Mouse (Mus musculus): ENCODE measurements at regions not wholly inside any gene's neighbourhood (a gene's known extent, or its start where the extent isn't known, plus 50 kb on each side); places are given as distances from the start of the nearest gene placed in this dataset.

GRCm38 (mm10) chr5:119477926-119478325 is 192.5 kb upstream of the Tbx3 start:
- TF ChIP-seq MYOG (IDR thresholded peaks at IDR 0.05; ENCODE audit: control insufficient read depth in 1 of 3, insufficient read depth in 1 of 3, insufficient read length in 2 of 3, low read depth in 2 of 3) (no peak), MAX (IDR thresholded peaks at IDR 0.05; ENCODE audit: low read depth) (no peak), TCF3 (IDR thresholded peaks at IDR 0.05; ENCODE audit: insufficient read length, low read depth) (no peak), USF1 (IDR thresholded peaks at IDR 0.05; ENCODE audit: low read depth) (no peak), POLR2AphosphoS2 (IDR thresholded peaks at IDR 0.05; ENCODE audit: insufficient read length, low read depth) (no peak), CEBPB (IDR thresholded peaks at IDR 0.05; ENCODE audit: insufficient read depth, poor library complexity, severe bottlenecking) (no peak), REST (IDR thresholded peaks at IDR 0.05; ENCODE audit: insufficient read depth, insufficient read length) (no peak), TCF12 (IDR thresholded peaks at IDR 0.05; ENCODE audit: insufficient read depth, poor library complexity, severe bottlenecking) (no peak)

GRCm38 (mm10) chr5:119478331-119478730 is 192.1 kb upstream of the Tbx3 start:
- Histone ChIP-seq H3K27me3 (ENCODE audit: control insufficient read depth, insufficient read depth, insufficient read length) (no peaks in the 10 kb centered on the region), H3K79me2 (ENCODE audit: control insufficient read depth, insufficient read depth) (no peaks in the 10 kb centered on the region), H3K36me3 (ENCODE audit: control insufficient read depth, insufficient read depth) (no peaks in the 10 kb centered on the region), H3K4me3 (no peak overlapping the region), H3K4me2 (ENCODE audit: low read depth) (no peak overlapping the region), H3ac (ENCODE audit: control insufficient read depth, insufficient read length) (no peak overlapping the region)
- TF ChIP-seq USF1 (IDR thresholded peaks at IDR 0.05; ENCODE audit: low read depth) (no peak), TCF12 (IDR thresholded peaks at IDR 0.05; ENCODE audit: insufficient read depth, poor library complexity, severe bottlenecking) (no peak), MYOD1 (IDR thresholded peaks at IDR 0.05; ENCODE audit: control insufficient read depth in 1 of 3, insufficient read length in 2 of 3, low read depth in 2 of 3) (no peak), POLR2AphosphoS2 (IDR thresholded peaks at IDR 0.05; ENCODE audit: insufficient read length, low read depth) (no peak), E2F4 (IDR thresholded peaks at IDR 0.05; ENCODE audit: insufficient read depth) (no peak)

More at GRCm38 (mm10) chr5:119477926-119478325, 192.5 kb upstream of the Tbx3 start:
- H3K4me2 ChIP-seq (ENCODE audit: low read depth): no peak overlapping the region
- no peaks in the 10 kb centered on the region for H3K27me3 ChIP-seq (ENCODE audit: control insufficient read depth, insufficient read depth, insufficient read length)
- no peak overlapping the region for H3K4me3 ChIP-seq
- no peaks in the 10 kb centered on the region for H3K36me3 ChIP-seq (ENCODE audit: control insufficient read depth, insufficient read depth)
- no peaks in the 10 kb centered on the region for H3K79me2 ChIP-seq (ENCODE audit: control insufficient read depth, insufficient read depth)
- no peak overlapping the region for H3ac ChIP-seq (ENCODE audit: control insufficient read depth, insufficient read length)

DNA sequence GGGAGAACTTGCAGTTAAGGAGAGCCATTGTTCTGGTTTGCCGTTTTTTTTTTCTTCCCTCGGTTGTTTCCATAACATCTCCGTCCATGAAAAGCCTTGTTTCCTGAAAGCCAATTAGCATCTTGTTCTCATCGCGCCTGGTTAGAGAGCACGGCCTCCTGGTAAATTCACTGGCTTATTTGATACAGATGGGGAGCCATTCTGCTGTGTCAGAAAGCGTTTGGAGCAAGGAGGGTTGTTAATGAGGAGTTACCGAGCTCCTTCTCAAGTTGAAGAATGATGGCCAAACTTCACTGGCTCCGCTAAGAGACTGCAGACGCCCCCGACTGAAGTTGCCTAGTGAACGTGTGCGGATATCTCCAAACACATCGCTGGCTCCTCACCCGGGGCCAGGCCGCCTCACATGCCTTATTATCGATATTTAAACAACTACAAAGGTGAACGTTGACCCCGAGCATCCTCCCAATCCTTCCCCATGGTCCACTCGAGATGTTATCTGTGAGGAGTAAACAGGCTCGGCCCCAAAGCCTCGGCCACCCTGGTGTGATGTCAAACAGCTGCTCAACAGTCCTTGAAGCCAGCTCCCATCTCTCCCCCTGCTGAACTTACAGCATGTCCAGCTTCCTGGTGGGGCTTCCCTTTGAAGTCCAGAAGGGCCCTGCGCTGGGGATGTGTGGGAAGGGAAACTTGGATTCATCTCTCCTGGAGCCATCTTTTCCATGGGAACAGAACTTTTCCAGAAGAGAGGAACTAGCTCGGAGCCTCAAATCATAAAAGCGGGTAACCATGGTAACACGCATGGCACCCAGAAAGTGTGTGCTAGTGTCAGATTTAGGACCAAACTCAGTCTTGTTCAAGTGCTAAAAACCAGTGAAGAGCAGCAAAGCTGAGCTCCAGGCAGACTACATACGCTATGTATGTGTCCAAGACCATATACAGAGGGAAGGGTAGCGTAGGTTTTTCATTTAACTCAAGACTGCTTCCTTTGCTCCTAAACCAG is 190.0 kb upstream of the Tbx3 start:
- Histone ChIP-seq H3K4me3 (no peak overlapping the region), H3K36me3 (ENCODE audit: control insufficient read depth, insufficient read depth) (no peaks in the 10 kb centered on the region), H3K27me3 (ENCODE audit: control insufficient read depth, insufficient read depth, insufficient read length) (no peaks in the 10 kb centered on the region), H3K4me2 (ENCODE audit: low read depth) (no peak overlapping the region), H3K79me2 (ENCODE audit: control insufficient read depth, insufficient read depth) (no peaks in the 10 kb centered on the region), H3ac (ENCODE audit: control insufficient read depth, insufficient read length) (no peak overlapping the region)
- TF ChIP-seq POLR2AphosphoS2 (IDR thresholded peaks at IDR 0.05; ENCODE audit: insufficient read length, low read depth): no peak
- no peak for TF ChIP-seq POLR2A (IDR thresholded peaks at IDR 0.05; ENCODE audit: insufficient read length, low read depth)
- no peak for TF ChIP-seq SRF (IDR thresholded peaks at IDR 0.05; ENCODE audit: control insufficient read depth, insufficient read length, low read depth)
- TF ChIP-seq TCF3 (IDR thresholded peaks at IDR 0.05; ENCODE audit: insufficient read length, low read depth): no peak
- no peak for TF ChIP-seq TCF12 (IDR thresholded peaks at IDR 0.05; ENCODE audit: insufficient read depth, poor library complexity, severe bottlenecking)
- TF ChIP-seq MYOD1 (IDR thresholded peaks at IDR 0.05; ENCODE audit: control insufficient read depth in 1 of 3, insufficient read length in 2 of 3, low read depth in 2 of 3): no peak
- TF ChIP-seq CEBPB (IDR thresholded peaks at IDR 0.05; ENCODE audit: insufficient read depth, poor library complexity, severe bottlenecking): no peak
- no peak for TF ChIP-seq MYOG (IDR thresholded peaks at IDR 0.05; ENCODE audit: control insufficient read depth in 1 of 3, insufficient read depth in 1 of 3, insufficient read length in 2 of 3, low read depth in 2 of 3)
- TF ChIP-seq REST (IDR thresholded peaks at IDR 0.05; ENCODE audit: insufficient read depth, insufficient read length): no peak
- TF ChIP-seq MAX (IDR thresholded peaks at IDR 0.05; ENCODE audit: low read depth): no peak
- TF ChIP-seq USF1 (IDR thresholded peaks at IDR 0.05; ENCODE audit: low read depth): no peak
- no peak for TF ChIP-seq E2F4 (IDR thresholded peaks at IDR 0.05; ENCODE audit: insufficient read depth)

GRCm38 (mm10) chr5:119483706-119484105 is 186.8 kb upstream of the Tbx3 start:
- H3K4me3 ChIP-seq: no peak overlapping the region

More at GRCm38 (mm10) chr5:119483706-119484105, 186.8 kb upstream of the Tbx3 start:
- H3K27me3 ChIP-seq (ENCODE audit: control insufficient read depth, insufficient read depth, insufficient read length): no peaks in the 10 kb centered on the region
- H3K36me3 ChIP-seq (ENCODE audit: control insufficient read depth, insufficient read depth): no peaks in the 10 kb centered on the region
- H3ac ChIP-seq (ENCODE audit: control insufficient read depth, insufficient read length): no peak overlapping the region
- TF ChIP-seq POLR2AphosphoS2 (IDR thresholded peaks at IDR 0.05; ENCODE audit: insufficient read length, low read depth): no peak
- no peak for TF ChIP-seq TCF3 (IDR thresholded peaks at IDR 0.05; ENCODE audit: insufficient read length, low read depth)
- no peak for TF ChIP-seq MAX (IDR thresholded peaks at IDR 0.05; ENCODE audit: low read depth)
- no peak for TF ChIP-seq MYOG (IDR thresholded peaks at IDR 0.05; ENCODE audit: control insufficient read depth in 1 of 3, insufficient read depth in 1 of 3, insufficient read length in 2 of 3, low read depth in 2 of 3)
- TF ChIP-seq POLR2A (IDR thresholded peaks at IDR 0.05; ENCODE audit: insufficient read length, low read depth): no peak
- TF ChIP-seq TCF12 (IDR thresholded peaks at IDR 0.05; ENCODE audit: insufficient read depth, poor library complexity, severe bottlenecking): no peak
- TF ChIP-seq E2F4 (IDR thresholded peaks at IDR 0.05; ENCODE audit: insufficient read depth): no peak
- no peak for TF ChIP-seq USF1 (IDR thresholded peaks at IDR 0.05; ENCODE audit: low read depth)
- no peak for TF ChIP-seq SRF (IDR thresholded peaks at IDR 0.05; ENCODE audit: control insufficient read depth, insufficient read length, low read depth)
- no peak for TF ChIP-seq CEBPB (IDR thresholded peaks at IDR 0.05; ENCODE audit: insufficient read depth, poor library complexity, severe bottlenecking)
- no peak for TF ChIP-seq REST (IDR thresholded peaks at IDR 0.05; ENCODE audit: insufficient read depth, insufficient read length)
- no peak for TF ChIP-seq MYOD1 (IDR thresholded peaks at IDR 0.05; ENCODE audit: control insufficient read depth in 1 of 3, insufficient read length in 2 of 3, low read depth in 2 of 3)
- no peaks in the 10 kb centered on the region for H3K79me2 ChIP-seq (ENCODE audit: control insufficient read depth, insufficient read depth)
- no peak overlapping the region for H3K4me2 ChIP-seq (ENCODE audit: low read depth)
